Mouse (Mus musculus) adrenal gland (tissue): ENCODE results near the gene Hist1h4d.
"Not testable (repeated sequence)": the region's sequence is repeated elsewhere in the genome, so short reads cannot be mapped to it uniquely, and the experiment has no call there.

ENCODE experiments used
- intact Hi-C: fragments of 180-260 bp; cut with DNase I; formaldehyde crosslinking; loops from one replicate; pipeline ENCODE4 v1.15.1; 2025

Gene Hist1h4d

GRCm38 (mm10) chr13:23573034-23573897 is 8.1 kb upstream of the Hist1h4d start:
- intact Hi-C loops, result not testable (repeated sequence)

- intact Hi-C loops, result not testable (repeated sequence)
Measured at GRCm38 (mm10) chr13:23573898-23574524, 7.4 kb upstream of the Hist1h4d start, which contains the start of the genes Hist1h2bf and Hist1h2ad. TSS of gene Hist1h2bf (minus strand) at chr13:23574196. TSS of gene Hist1h2ad (plus strand) at chr13:23574381.

GRCm38 (mm10) chr13:23574546-23575170 is 6.7 kb upstream of the Hist1h4d start:
- intact Hi-C loops, result not testable (repeated sequence)

GRCm38 (mm10) chr13:23575271-23575851 is 6.0 kb upstream of the Hist1h4d start, which contains the start of gene Hist1h3d:
TSS of gene Hist1h3d (plus strand) at chr13:23575763.
- intact Hi-C loops, result no loop called here

- intact Hi-C loops, result not testable (repeated sequence)
Measured at GRCm38 (mm10) chr13:23575864-23576313, 5.5 kb upstream of the Hist1h4d start.

GRCm38 (mm10) chr13:23576351-23576881 is 5.0 kb upstream of the Hist1h4d start:
- intact Hi-C loops, result no loop called here

GRCm38 (mm10) chr13:23576906-23577639 is 4.3 kb upstream of the Hist1h4d start:
- intact Hi-C loops, result no loop called here

- intact Hi-C loops, result no loop called here
Measured at GRCm38 (mm10) chr13:23577835-23578234, 3.6 kb upstream of the Hist1h4d start.

GRCm38 (mm10) chr13:23582219-23583056 is 1.0 kb downstream of the Hist1h4d start:
- intact Hi-C loops, result loop anchor here (5.0 kb wide), 2 partner anchors 35 to 180 kb away; partner anchors contain the start of genes Hist1h1a, Hist1h3a and Hist1h4a

- intact Hi-C loops, result loop anchor here (5.0 kb wide), 2 partner anchors 34 to 179 kb away; partner anchors contain the start of genes Hist1h1a, Hist1h3a and Hist1h4a
Measured at GRCm38 (mm10) chr13:23583387-23584068, 2.1 kb downstream of the Hist1h4d start.

- intact Hi-C loops, result loop anchor here (5.0 kb wide), 2 partner anchors 33 to 178 kb away; partner anchors contain the start of genes Hist1h1a, Hist1h3a and Hist1h4a
Measured at GRCm38 (mm10) chr13:23584331-23584730, 2.9 kb downstream of the Hist1h4d start.

GRCm38 (mm10) chr13:23585029-23585441 is 3.6 kb downstream of the Hist1h4d start:
- intact Hi-C loops, result no loop called here

- intact Hi-C loops, result not testable (repeated sequence)
Measured at GRCm38 (mm10) chr13:23585442-23586098, 4.2 kb downstream of the Hist1h4d start.

GRCm38 (mm10) chr13:23586099-23586939 is 4.9 kb downstream of the Hist1h4d start:
- intact Hi-C loops, result no loop called here

- intact Hi-C loops, result no loop called here
Measured at GRCm38 (mm10) chr13:23586940-23587225, 5.5 kb downstream of the Hist1h4d start.

GRCm38 (mm10) chr13:23591206-23591605 is 9.8 kb downstream of the Hist1h4d start:
- intact Hi-C loops, result loop anchor here (10.0 kb wide), 1 partner anchor 166 kb away; the partner anchor contains the start of gene Abt1

- intact Hi-C loops, result loop anchor here (10.0 kb wide), 1 partner anchor 167 kb away; the partner anchor contains the start of gene Abt1
Measured at GRCm38 (mm10) chr13:23591886-23592285, 10.5 kb downstream of the Hist1h4d start.
